Mouse (Mus musculus): ENCODE results near the gene Ntrk3.

Gene Ntrk3

GRCm38 (mm10) chr7:78520243-78520927 lies 217.4 kb downstream of the Ntrk3 start:
- DNase-seq (ENCODE audit: low spot score in 2 of 2) = peak in 1 of 2 experiments; percentile 48

GRCm38 (mm10) chr7:78519689-78520088 lies 218.1 kb downstream of the Ntrk3 start:
- no peak for DNase-seq (ENCODE audit: low spot score in 2 of 2)

DNA sequence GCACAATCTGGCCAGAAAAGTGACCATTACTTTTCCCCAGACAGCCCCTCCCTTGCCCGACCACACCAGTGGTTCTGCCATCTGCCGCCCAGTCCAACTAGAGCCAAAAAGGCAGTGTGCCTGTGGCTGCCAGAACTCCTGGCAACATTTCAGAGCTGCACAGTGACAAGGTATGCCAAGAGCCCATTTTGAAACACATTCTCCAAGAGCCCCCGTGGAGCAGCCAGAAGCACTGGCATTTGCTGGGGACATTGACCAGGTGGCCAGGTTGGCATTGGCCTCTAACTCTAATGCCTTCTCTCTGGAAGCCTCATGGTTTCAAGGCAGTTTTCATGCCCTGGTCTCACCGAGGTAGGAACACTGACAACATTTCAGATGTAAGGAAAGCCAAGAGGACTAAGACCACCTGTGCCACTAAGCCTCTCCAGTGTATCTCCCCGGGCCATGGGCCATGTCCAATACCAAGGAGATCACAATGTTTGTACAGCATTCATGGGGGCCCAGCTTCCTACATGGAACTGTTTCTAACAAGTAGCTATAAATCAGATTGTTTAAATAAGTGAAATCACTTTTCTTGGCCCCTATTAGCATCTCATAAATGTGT lies 218.9 kb downstream of the Ntrk3 start:
- DNase-seq (ENCODE audit: low spot score in 2 of 2) = no peak

- DNase-seq (ENCODE audit: low spot score in 2 of 2) = no peak
Measured at GRCm38 (mm10) chr7:78515042-78515609, 222.7 kb downstream of the Ntrk3 start.

- no peak for DNase-seq (ENCODE audit: low spot score in 2 of 2)
Measured at GRCm38 (mm10) chr7:78507032-78507611, 230.7 kb downstream of the Ntrk3 start.

DNA sequence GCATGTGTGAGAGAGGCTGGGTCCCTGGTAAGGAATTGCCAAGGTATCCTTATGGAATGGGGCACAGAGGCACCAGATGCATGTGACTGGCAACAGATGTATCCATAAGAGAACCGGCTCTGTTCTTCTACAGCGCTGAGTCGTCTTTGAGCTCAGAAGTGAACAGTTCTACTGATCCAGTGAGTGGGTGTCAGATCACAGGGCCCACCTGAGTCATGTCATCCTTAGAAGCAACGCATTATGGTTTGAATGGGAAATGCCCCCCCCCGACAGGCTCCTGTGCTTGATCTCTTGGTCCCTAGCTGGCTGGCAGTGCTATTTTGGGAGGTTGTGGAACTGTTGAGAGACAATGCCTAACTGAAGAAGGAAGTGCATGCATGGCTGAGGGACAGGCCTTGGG lies 236.9 kb downstream of the Ntrk3 start:
- peak in 1 of 2 experiments; percentile 35 for DNase-seq (ENCODE audit: low spot score in 2 of 2)

DNA sequence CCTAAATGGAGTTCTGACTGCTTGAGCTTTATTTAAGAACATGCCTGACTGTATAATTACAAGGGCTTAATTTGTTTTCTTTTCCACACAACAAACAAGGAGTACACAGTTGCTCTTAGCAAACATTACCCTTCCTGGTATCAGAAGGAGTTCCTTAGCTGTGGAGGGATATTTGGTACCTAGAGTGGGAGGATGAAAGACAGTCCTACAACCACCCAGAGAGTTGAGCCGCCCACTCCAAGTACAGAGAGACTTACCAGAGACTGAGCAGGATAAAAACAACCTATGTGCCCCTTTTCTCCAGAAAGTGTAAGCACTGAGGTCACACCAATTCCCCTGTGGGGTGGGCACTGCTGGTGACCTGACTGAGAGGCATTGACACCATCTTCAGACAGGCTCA lies 237.8 kb downstream of the Ntrk3 start:
- DNase-seq (ENCODE audit: low spot score in 2 of 2) = no peak

- DNase-seq (ENCODE audit: low spot score in 2 of 2) = no peak
Measured at GRCm38 (mm10) chr7:78498356-78498755, 239.5 kb downstream of the Ntrk3 start.

DNA sequence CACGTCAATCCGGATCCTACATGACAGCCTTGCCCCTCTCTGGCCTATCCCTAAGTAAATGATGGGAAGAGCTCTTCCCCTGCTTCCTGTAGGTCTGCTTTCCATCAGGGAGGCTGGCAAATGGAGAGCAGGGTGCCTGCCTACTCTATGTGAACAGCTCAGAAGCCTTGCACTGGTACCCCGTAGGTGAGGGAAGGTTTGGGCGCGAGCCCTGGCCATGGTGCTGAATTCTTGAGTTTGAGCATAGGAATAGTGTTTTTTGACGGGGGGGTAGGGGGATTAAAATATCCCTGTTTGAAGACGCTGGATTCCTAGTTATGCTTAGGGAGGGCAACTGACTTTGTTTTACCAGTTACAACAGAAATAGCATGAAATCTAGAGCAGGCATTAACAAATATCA lies 240.0 kb downstream of the Ntrk3 start:
- DNase-seq (ENCODE audit: low spot score in 2 of 2) = no peak

DNA sequence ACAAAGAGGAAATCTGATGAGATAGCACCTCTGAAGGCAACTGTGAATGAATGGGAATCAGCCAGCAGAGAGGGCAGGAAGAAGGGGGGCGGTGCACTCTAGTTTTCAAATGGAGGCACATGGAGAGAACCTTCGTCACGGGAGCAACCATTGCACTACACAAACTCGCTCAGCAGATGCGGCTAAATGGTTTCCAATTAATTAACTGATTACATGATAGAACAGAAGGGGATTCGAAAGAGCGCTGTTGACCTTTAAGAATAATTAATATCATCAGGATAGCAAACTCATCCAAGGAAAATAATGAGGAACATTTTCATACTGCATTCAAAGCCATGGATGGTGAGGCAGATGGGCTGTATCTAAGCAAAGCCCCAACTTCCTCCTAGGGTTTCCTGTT lies 244.2 kb downstream of the Ntrk3 start:
- no peak for DNase-seq (ENCODE audit: low spot score in 2 of 2)

GRCm38 (mm10) chr7:78491176-78491575 lies 246.6 kb downstream of the Ntrk3 start:
- no peak for DNase-seq (ENCODE audit: low spot score in 2 of 2)

DNA sequence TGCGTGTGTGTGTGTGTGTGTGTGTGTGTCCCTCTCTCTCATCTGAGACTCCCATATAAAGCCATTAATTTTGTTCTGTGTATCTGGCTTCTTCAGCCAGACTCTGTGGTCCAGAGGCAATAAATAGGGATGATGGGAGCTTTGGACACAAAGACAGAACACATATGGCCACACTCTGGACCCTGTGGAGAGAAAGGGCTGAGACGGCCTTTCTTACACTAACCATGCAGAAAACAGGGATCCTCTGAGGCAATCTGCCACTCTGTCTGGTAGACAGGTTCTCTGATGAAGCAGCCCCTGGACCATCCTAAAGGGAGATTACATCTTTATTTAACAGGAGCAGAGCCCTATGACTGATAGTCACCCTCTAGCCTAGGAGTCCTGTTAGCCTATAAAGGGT lies 253.5 kb downstream of the Ntrk3 start:
- DNase-seq (ENCODE audit: low spot score in 2 of 2) = no peak

DNA sequence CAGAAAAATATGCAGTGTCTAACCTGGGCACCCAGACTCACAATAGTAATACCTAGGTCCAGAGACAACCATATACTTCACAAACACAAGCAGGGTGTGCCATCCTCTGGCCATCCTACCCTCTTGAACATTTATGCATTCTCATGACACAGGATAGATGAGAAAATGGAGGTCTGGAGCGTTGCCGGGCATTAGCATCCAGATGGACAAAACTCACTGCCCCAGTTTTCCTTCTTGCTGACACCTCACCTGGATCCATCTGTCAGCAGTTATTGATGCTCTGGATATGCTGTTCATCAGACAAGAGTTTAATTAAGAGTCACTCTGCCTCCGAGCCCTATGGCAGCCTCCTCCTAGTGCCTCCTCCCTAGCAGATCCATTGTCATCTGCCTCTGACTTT lies 254.1 kb downstream of the Ntrk3 start:
- no peak for DNase-seq (ENCODE audit: low spot score in 2 of 2)

- DNase-seq (ENCODE audit: low spot score in 2 of 2) = no peak
Measured at GRCm38 (mm10) chr7:78483061-78483460, 254.8 kb downstream of the Ntrk3 start.

DNA sequence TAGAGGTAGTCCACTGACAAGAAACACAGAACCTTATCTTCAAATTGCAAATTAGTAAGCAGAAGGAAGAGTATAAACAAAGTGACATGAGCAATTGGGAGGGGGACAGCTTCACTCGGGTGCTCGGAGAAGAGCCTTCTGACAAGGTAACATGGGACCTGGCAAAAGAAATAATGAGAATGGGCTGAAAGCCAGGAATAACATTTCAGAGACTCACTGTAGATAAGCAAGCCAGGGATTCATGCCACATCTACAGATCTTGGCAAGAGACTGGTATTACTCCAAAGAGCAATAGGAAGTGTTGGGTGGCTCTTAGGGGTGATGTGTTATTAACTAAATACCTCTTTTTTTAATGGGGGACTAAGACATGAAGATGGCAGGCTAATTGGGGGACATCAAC lies 258.9 kb downstream of the Ntrk3 start:
- DNase-seq (ENCODE audit: low spot score in 2 of 2) = no peak

DNA sequence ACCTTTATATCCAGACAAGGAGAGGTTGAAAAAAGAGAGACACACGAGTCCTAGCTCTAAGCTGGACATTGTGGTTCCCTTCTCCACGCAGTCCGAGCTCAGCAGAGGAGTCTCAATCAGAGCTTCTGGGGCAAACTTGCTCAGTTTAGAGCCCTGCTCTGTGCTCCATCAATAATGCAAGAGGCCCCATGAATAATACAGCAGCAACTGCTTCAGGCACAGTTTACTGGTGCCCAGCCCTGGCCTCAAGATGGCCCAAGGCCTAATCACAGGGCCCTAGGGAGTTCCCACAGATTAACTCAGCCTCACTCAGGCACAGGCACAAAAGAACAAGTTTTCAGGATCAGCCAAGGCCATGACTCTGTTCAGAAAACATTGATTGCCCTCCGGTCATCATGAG lies 266.1 kb downstream of the Ntrk3 start:
- no peak for DNase-seq (ENCODE audit: low spot score in 2 of 2)

- DNase-seq (ENCODE audit: low spot score in 2 of 2) = no peak
Measured at GRCm38 (mm10) chr7:78471270-78471669, 266.5 kb downstream of the Ntrk3 start.

GRCm38 (mm10) chr7:78462605-78463004 lies 275.2 kb downstream of the Ntrk3 start:
- no peak for DNase-seq (ENCODE audit: low spot score in 2 of 2)

GRCm38 (mm10) chr7:78459021-78459420 lies 278.8 kb downstream of the Ntrk3 start:
- no peak for DNase-seq (ENCODE audit: low spot score in 2 of 2)

DNA sequence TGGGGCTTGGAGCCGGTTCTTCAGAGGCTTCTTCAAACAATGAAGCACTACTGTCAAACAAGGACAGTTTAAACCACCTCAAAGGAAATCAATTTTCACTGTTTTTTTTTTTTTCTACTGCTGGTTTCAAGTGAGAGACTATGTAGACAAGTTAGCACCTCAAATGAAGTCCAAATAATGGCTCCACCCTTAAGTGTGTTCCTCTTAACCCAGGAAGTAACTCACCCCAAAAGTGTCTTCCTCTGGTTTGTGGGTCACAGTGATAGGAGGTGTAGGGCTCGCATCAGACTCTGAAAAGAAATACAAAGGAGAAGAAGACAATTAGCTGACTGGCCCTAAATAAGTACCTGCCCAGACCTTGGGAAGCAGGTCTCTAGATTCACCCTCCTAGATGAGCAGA lies 286.1 kb downstream of the Ntrk3 start:
- no peak for DNase-seq (ENCODE audit: low spot score in 2 of 2)

GRCm38 (mm10) chr7:78449909-78450592 lies 287.8 kb downstream of the Ntrk3 start:
- no peak for DNase-seq (ENCODE audit: low spot score in 2 of 2)

DNA sequence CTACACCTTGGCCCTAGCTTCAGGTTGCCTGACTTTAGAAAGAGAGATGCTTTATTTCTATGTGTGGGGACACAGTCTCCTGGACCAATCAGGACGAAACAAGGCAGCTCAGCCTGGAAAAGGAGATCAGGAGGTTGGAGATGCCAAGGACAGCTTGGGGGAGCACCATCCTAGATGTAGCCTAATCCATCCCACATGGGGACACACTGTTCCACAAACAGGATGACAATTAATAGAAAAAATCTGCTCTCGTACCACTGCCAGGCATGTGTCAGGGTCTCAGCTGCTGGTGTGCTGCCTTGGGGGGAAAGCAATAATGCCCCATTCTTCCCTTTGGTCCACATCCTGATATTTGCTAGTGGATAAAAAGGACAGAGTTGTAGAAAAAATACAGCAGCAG lies 289.0 kb downstream of the Ntrk3 start:
- DNase-seq (ENCODE audit: low spot score in 2 of 2) = no peak
